Mouse (Mus musculus): ENCODE measurements around the gene Pdlim7.

DNA sequence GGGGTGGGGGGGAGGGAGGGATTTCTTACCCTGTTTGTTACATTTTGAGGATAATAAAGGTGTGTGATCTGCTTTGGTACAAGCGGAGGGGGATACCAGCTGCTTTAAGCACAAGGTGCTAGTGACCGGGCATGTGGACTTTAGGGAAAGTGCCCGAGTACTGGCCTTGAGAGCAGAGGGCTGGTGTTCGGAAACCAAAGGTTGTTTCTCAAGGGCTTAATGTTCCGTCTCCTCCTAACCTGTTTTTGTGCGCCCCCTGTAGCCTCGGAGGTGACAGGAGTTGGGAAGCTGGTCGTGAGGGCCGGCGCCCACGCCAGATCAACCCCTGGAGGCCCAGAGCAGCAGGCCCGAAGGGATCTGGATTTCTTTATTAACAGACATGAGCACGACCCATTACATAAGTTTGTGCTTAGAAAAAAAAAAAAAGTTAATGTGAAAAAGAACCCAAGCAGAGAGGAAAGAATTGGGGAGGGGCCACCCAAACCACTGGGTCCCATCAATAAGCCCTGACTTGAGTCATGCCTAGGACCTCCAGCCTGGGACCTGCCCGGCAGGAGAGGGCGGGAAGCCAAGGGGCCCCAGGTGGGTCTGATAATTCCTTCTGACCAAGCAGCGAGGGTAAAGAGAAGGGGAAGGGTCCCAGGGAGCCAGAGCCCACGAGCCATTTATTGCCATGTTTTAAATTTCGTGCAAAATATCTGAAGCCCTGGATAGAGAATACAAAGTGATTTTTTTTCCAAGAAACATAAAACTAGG, 40.2 kb downstream of the Pdlim7 start:
- TF ChIP-seq CTCF (IDR thresholded peaks at IDR 0.05; ENCODE audit: insufficient read depth, low read length) (no peak), POLR2A (IDR thresholded peaks at IDR 0.05; ENCODE audit: borderline replicate concordance, extremely low read depth, low read depth, low read length) (no peak)
